Mouse (Mus musculus) spleen, adult 2 months (tissue): Measurements from ENCODE around the gene Slc46a2. TPM values are rescaled to one million over a fixed set of nuclear protein-coding genes. Genes with fewer than 3 reads are reported as not detected.

ENCODE experiments used
- DNase-seq, 2 experiments: peaks; one replicate each; pipeline versions ENCODE4 v3.0.0 to v3.0.0-alpha.2; 2012 to 2021; ENCODE audit warnings: low spot score in 2 of 2, low read depth in 1 of 2
- H3K27ac ChIP-seq: fragments of 200-500 bp; 2 replicates; pipeline ENCODE4 v1.5.1; 2012; ENCODE audit warnings: low read length, inconsistent platforms; ENCODE audit not compliant: insufficient read depth
- H3K27me3 ChIP-seq: fragments of 200-500 bp; 2 replicates; pipeline ENCODE4 v1.6.1; 2012; ENCODE audit warnings: mild to moderate bottlenecking, moderate library complexity, low read length, inconsistent platforms; ENCODE audit not compliant: control insufficient read depth, insufficient read depth
- H3K36me3 ChIP-seq: fragments of 200-500 bp; 2 replicates; pipeline ENCODE4 v1.6.1; 2012; ENCODE audit warnings: mild to moderate bottlenecking, low read length, inconsistent platforms; ENCODE audit not compliant: control insufficient read depth, insufficient read depth
- H3K4me1 ChIP-seq: fragments of 200-500 bp; 2 replicates; pipeline ENCODE4 v1.6.1; 2011; ENCODE audit warnings: inconsistent platforms; ENCODE audit not compliant: control insufficient read depth, insufficient read depth, insufficient read length
- H3K4me3 ChIP-seq: fragments of 200-500 bp; 2 replicates; pipeline ENCODE4 v1.5.1; 2011; ENCODE audit warnings: mild to moderate bottlenecking, inconsistent platforms; ENCODE audit not compliant: insufficient read depth, insufficient read length; ENCODE audit errors: extremely low read depth
- CTCF ChIP-seq: fragments of 200-500 bp; IDR thresholded peaks from 2 replicates; pipeline ENCODE4 v1.5.1; 2011; ENCODE audit warnings: mild to moderate bottlenecking, inconsistent platforms; ENCODE audit not compliant: insufficient read depth, insufficient read length, insufficient replicate concordance; ENCODE audit errors: extremely low read depth
- POLR2A ChIP-seq: fragments of 200-500 bp; IDR thresholded peaks from 2 replicates; pipeline ENCODE4 v1.6.1; 2011; ENCODE audit warnings: low read depth, low read length, inconsistent platforms
- WGBS: fragments of 180-500 bp; shearing (Covaris S2); methylation state at CpG from one replicate; pipeline ENCODE4 v1.1.7; 2018; 5-methylcytosine and 5-hydroxymethylcytosine counted together
- polyA plus RNA-seq: library from polyadenylated mRNA; depleted of rRNA; stranded (reverse); fragments of >200 nt; gene quantifications from 2 replicates; pipeline ENCODE4 v1.2.3, GENCODE M21; 2012; rRNA removed

The Slc46a2 gene
- not detected in 2 replicates for polyA plus RNA-seq

DNA sequence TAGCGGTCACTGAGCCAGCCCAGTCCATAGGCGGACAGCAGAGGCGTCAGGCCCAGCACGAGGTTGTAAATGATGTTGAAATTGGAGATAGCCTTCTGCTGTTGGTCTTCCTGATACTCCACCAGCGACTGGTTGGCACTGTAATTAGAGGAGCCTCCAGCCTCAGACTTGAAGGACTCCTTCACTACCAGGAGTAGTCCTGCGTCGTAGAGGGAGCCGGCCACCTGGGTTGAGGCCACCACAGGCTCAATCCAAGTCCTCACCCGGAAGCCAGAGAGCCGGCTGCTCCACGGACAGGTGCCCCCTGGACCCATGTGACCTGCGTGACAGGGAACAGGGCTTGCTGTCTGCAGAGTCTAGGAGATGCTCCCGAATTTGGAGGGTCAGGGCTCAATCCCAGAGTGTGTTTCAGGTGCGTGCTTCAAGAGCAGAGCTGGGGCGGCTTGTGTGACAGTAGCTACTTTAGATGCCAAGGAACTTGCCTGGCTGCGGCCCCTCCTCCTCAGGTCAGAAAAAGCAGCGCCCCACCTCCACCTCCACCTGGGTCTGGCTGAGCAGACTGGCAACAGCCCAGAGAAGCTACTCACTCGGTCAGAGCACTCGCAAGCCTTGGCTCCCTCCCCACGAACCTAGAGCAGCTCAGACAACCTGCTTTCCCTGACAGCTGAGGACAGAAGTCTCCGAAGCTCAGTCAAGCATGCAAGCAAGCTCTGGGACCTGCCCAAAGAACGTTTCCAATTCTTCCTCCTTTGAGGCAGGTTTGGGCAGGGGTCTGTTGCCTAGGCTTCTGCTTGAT is at the start of gene Slc46a2:
Gene Slc46a2, minus strand, starts transcription at position 449 of the 796 bp plus-strand sequence.
- H3K27me3 ChIP-seq, result no peaks in the 10 kb centered on the region
- TF ChIP-seq CTCF (no peak), POLR2A (no peak)
- no peak for DNase-seq
- H3K27ac ChIP-seq, result no peak within 1 kb of the TSS
- 41% methylated on average over 22 of the region's 22 CpGs for WGBS
- H3K36me3 ChIP-seq, result no peaks in the 10 kb centered on the region
- no peaks in the 10 kb centered on the region for H3K4me1 ChIP-seq
- H3K4me3 ChIP-seq, result no peak within 1 kb of the TSS

DNA sequence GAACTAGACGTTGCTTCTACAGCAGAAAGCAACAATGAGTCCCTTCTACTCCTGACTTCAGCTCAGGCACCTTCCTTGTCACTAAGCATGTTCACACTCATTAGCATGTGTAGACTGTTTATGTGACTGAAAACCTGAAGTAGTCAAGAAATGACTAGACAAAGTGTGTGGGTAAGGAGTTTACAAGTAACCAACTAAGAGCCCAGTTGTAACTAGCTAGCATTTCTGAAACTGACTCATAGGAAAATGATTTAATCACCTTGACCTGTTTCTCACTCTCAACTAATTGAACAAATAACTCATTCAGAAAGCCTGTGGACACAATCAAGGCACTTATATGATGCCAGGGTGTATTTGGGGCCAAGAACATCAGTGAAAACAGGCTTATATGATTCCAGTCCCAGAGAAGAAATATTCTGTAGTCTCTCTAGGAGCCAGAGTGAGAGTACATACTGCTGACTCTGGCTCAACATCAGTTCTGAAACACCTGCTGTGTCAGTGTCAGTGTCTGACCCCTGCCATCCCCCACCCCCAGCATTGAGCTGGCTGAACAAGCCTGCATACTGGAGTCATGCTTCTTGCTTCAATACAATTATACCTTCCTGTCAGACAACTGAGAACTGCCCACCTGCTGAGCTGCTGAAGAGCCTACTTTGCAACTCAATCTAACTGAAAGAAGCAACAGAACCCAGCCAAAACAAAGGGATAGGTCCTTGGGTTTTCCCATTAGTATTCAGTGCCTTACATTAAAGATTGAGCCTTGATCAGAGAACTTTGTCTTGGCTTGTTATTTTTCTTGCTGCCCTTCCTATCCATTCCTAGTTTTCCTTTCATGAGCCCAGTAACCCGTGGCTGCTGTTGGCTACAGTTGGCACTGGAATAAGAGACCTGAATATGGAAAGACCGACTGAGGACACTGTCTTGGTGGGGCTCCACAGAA is 48.8 kb upstream of the Slc46a2 start, which contains the start of gene Mup6:
Gene Mup6, plus strand, starts transcription at position 890 of the 940 bp plus-strand sequence.
- 53% methylated on average over 3 of the region's 3 CpGs for WGBS
- Histone ChIP-seq H3K36me3 (no peaks in the 10 kb centered on the region), H3K4me3 (no peak within 1 kb of the TSS), H3K27me3 (no peaks in the 10 kb centered on the region), H3K27ac (no peak within 1 kb of the TSS), H3K4me1 (no peaks in the 10 kb centered on the region)
- no peak for TF ChIP-seq CTCF
- TF ChIP-seq POLR2A, result no peak
- DNase-seq, result no peak

DNA sequence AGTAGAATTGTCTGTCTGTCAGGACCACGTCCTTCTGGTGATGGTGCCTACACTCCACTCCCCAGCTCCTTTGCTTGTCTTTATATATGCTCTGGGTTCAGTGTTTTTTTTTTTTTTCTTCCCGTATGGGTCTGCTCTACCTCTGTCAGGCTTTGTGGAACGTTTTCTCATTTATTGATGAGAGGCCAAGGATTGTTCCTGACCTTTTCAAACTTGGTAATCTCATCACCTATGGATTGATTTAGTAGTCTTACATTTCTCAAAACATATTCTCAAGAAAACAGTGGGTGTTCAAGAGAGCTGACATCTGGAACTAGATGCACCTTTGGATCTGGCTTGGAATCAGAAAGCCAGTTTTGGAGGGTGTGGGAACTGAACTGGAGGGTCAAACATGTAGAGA is 45.8 kb upstream of the Slc46a2 start, which contains the start of gene Mup4:
Gene Mup4, minus strand, starts transcription at position 101 of the 400 bp plus-strand sequence.
- no peaks in the 10 kb centered on the region for H3K27me3 ChIP-seq
- H3K36me3 ChIP-seq, result no peaks in the 10 kb centered on the region
- H3K4me1 ChIP-seq, result no peaks in the 10 kb centered on the region
- no peak for TF ChIP-seq CTCF
- TF ChIP-seq POLR2A, result no peak
- DNase-seq, result no peak
- H3K4me3 ChIP-seq, result no peak within 1 kb of the TSS
- no peak within 1 kb of the TSS for H3K27ac ChIP-seq
- 68% methylated on average over 3 of the region's 3 CpGs for WGBS

DNA sequence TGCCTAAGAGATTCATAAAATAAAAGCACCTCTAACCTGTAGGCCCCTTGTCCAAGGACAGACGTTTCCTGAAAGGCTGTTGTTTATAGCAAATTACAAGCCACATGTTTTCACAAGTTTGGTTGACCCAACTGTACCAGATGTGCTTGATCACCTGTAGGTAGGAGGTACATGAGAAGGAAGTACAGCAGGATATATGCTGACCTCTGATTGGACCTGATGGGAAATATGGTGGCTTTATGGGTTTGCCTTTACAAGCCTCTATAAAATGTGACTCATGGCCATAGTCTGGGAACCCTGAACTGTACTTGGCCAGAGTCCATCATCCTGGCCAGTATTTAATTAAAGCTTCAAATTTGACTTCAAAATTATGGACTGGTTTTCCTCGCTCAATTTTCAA is 22.7 kb upstream of the Slc46a2 start:
- WGBS, result 67% methylated on average over 2 of the region's 2 CpGs
- DNase-seq, result no peak
- Histone ChIP-seq H3K27ac (no peak overlapping the region), H3K4me3 (no peak overlapping the region), H3K4me1 (no peaks in the 10 kb centered on the region), H3K27me3 (no peaks in the 10 kb centered on the region), H3K36me3 (no peaks in the 10 kb centered on the region)
- TF ChIP-seq POLR2A (no peak), CTCF (no peak)

DNA sequence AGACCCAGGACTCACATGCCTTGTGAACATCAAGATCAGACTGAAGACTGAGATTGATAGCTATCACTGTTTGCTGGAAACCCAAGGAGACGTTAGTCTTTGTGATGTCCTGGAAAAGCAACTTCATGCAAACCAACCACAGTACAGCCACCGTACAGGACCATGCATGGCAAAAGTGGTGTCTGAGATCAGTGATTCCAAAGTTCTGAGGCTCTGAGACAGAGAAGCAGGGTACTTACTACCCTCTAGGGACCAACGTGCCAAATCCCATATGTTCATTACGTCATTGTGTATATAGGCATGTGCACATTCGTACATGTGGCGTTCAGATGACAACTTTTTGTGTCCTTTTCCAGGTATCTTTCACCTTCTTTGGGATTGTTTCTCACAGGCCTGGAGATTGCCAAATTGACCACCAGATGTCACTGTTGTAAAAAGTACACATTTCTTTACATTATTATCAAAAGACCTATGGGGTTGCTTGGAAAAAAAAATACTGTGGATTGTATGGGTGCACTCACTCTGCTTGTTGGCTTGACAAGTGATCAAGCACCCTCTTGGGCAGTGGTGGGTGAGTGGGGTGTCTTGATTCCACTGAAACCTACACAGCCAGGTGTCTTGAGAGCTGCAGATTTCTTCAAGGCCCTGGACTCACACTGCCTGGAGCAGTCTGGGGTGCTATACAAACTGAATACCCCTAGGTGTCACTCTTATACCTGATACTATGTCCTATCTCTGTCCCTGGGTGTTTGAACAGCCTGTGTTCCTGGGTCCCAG is 17.8 kb upstream of the Slc46a2 start:
- Histone ChIP-seq H3K27ac (no peak overlapping the region), H3K4me3 (no peak overlapping the region), H3K4me1 (no peaks in the 10 kb centered on the region), H3K36me3 (no peaks in the 10 kb centered on the region), H3K27me3 (no peaks in the 10 kb centered on the region)
- WGBS, result 64% methylated on average over 6 of the region's 6 CpGs
- TF ChIP-seq POLR2A (no peak), CTCF (no peak)
- DNase-seq, result no peak

DNA sequence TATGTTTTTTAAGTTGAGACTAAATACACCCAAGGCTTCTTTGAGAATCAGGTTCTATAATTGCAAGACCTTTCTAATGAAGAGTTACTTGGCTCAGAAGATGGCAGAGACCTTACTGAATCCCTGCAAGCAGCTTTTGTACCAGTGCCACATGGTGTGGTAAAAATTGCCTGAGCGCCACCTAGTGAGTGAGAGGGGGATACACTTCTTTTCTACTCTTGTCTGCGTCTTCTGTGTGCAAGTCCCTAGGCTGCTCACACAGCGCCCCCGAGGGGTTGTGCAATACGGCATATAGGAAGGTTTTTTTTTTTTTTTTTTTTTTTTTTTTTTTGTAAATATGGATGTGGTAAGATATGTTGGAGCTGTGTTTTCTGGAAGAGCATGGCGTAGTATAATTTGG is 13.5 kb upstream of the Slc46a2 start:
- 5% methylated on average over 6 of the region's 6 CpGs for WGBS
- Histone ChIP-seq H3K4me1 (peaks cover 8% of the 10 kb centered on the region), H3K4me3 (no peak overlapping the region), H3K36me3 (no peaks in the 10 kb centered on the region), H3K27ac (no peak overlapping the region), H3K27me3 (no peaks in the 10 kb centered on the region)
- DNase-seq, result peak; percentile 76 to 78
- TF ChIP-seq POLR2A, result no peak
- TF ChIP-seq CTCF, result peak; percentile 67; the same call in 1 of the 2 replicates
